Mouse (Mus musculus) liver, embryonic 11.5 days (tissue): ENCODE data around the gene Sdr9c7. TPM values are rescaled to one million over a fixed set of nuclear protein-coding genes. Genes with fewer than 3 reads are reported as not detected.
"Not testable (repeated sequence)": the region's sequence is repeated elsewhere in the genome, so short reads cannot be mapped to it uniquely, and the experiment has no call there.

Source experiments
- ATAC-seq: fragments of 200-750 bp; cut with Nextera tagmentation; replicated peaks from 2 replicates; pipeline ENCODE4 v1.8.0; 2017; ENCODE audit warnings: moderate number of reproducible peaks, mild to moderate bottlenecking, moderate TSS enrichment, moderate library complexity; ENCODE audit not compliant: low FRiP score
- DNase-seq: peaks from one replicate; pipeline ENCODE4 v3.0.0-alpha.2; 2017; ENCODE audit warnings: low spot score
- H3K27ac ChIP-seq: fragments of 300-500 bp; sonication (generic); 2 replicates; pipeline ENCODE4 v1.5.1; 2014; ENCODE audit warnings: mild to moderate bottlenecking, low read depth, low read length, control low read depth
- H3K27me3 ChIP-seq: fragments of 300-500 bp; sonication (generic); replicated peaks from 2 replicates; pipeline ENCODE4 v1.6.1; 2014; ENCODE audit warnings: low read length, mixed read lengths; ENCODE audit not compliant: control insufficient read depth, insufficient read depth
- H3K36me3 ChIP-seq: fragments of 300-500 bp; sonication (generic); 2 replicates; pipeline ENCODE4 v1.6.1; 2014; ENCODE audit warnings: mild to moderate bottlenecking, low read length, moderate library complexity, mixed read lengths; ENCODE audit not compliant: control insufficient read depth, insufficient read depth
- H3K4me1 ChIP-seq: fragments of 300-500 bp; sonication (generic); replicated peaks from 2 replicates; pipeline ENCODE4 v1.6.1; 2014; ENCODE audit warnings: low read length, mixed read lengths; ENCODE audit not compliant: control insufficient read depth, insufficient read depth
- H3K4me2 ChIP-seq: fragments of 300-500 bp; sonication (generic); 2 replicates; pipeline ENCODE4 v1.6.1; 2014; ENCODE audit warnings: mild to moderate bottlenecking, control low read depth, moderate library complexity
- H3K4me3 ChIP-seq: fragments of 300-500 bp; sonication (generic); 2 replicates; pipeline ENCODE4 v1.5.1; 2014; ENCODE audit warnings: low read depth, low read length, control low read depth
- H3K9ac ChIP-seq: fragments of 300-500 bp; sonication (generic); 2 replicates; pipeline ENCODE4 v1.6.1; 2014; ENCODE audit warnings: low read depth, low read length, control low read depth
- H3K9me3 ChIP-seq: fragments of 300-500 bp; sonication (generic); 2 replicates; pipeline ENCODE4 v1.6.1; 2016; ENCODE audit warnings: low read length, inconsistent platforms, mixed read lengths; ENCODE audit not compliant: control insufficient read depth
- WGBS: fragments of 180-500 bp; shearing (Covaris S2); extraction: QIAGEN DNeasy Blood & Tissue Kit; methylation state at CpG from one replicate; pipeline ENCODE4 v1.1.7; 2014; 5-methylcytosine and 5-hydroxymethylcytosine counted together
- polyA plus RNA-seq: library from polyadenylated mRNA; unstranded; fragments of >200 nt; fragmentation: Nextera tagmentation; extraction: Ambion mirVana; gene quantifications from 2 replicates; pipeline ENCODE4 v1.2.1, GENCODE M21; 2014

Sdr9c7 gene
- polyA plus RNA-seq, 1 experiment from 2014 or later, result not detected

DNA sequence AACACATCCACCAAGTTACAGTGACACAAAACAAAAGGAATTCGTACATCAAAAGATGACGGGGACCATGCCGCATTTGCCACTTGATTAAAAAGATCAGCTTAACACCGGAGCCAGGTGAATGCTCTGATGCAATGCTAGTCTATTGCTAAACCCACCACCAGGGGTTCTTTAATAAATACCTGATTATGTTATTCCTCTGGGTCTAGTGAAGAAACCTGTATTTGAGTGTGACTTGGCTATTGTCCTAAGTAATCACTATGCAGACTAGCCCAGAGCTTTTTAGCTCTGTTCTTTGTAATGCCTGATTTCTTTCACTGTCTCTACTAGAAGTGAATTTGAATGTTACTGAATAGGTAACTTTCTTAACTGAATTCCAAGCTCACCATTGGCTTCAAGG, 17.3 kb upstream of the Sdr9c7 start:
- Histone ChIP-seq H3K9ac (no peak overlapping the region), H3K4me3 (no peak overlapping the region), H3K27ac (no peak overlapping the region), H3K36me3 (no peaks in the 10 kb centered on the region), H3K4me1 (peaks cover 16% of the 10 kb centered on the region), H3K9me3 (no peaks in the 10 kb centered on the region), H3K27me3 (no peaks in the 10 kb centered on the region), H3K4me2 (no peak overlapping the region)
- ATAC-seq, result no peak
- 86% methylated on average over 4 of the region's 4 CpGs for WGBS
- no peak for DNase-seq

GRCm38 (mm10) chr10:127886551-127886950, 11.8 kb upstream of the Sdr9c7 start:
- Histone ChIP-seq H3K9me3 (no peaks in the 10 kb centered on the region), H3K4me2 (no peak overlapping the region), H3K9ac (no peak overlapping the region), H3K4me1 (no peaks in the 10 kb centered on the region), H3K27ac (no peak overlapping the region), H3K36me3 (no peaks in the 10 kb centered on the region), H3K4me3 (no peak overlapping the region), H3K27me3 (no peaks in the 10 kb centered on the region)
- ATAC-seq (no peak), DNase-seq (no peak)
- 70% methylated on average over 1 of the region's 1 CpGs for WGBS

DNA sequence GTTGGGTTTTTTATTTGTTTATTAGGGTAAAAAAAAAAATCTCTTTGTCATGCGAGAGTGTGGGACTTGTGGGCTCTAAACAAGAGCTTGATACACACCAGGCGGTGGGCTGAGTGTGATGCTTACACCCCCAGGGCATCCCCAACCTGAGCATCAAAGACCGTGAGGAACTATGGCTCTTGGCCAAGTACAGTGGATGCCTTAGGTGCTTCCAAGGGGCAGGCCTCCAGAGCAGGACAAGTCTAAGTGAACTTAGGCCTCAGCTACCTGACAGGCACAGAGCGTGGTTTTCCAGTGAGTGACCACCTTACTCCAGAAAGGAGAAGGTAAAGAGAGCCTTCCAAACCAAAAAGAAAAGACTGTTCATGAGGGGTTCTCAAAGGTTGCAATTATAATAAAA, 11.3 kb upstream of the Sdr9c7 start:
- WGBS, result 75% methylated on average over 4 of the region's 4 CpGs
- no peak for ATAC-seq

GRCm38 (mm10) chr10:127888605-127889004, 9.7 kb upstream of the Sdr9c7 start, which contains the start of gene Rdh7:
Gene Rdh7, minus strand, starts transcription at chr10:127888817.
- Histone ChIP-seq H3K4me2 (no peak within 1 kb of the TSS), H3K4me1 (no peaks in the 10 kb centered on the region), H3K27ac (no peak within 1 kb of the TSS), H3K9ac (no peak within 1 kb of the TSS), H3K36me3 (no peaks in the 10 kb centered on the region), H3K4me3 (no peak within 1 kb of the TSS), H3K27me3 (no peaks in the 10 kb centered on the region), H3K9me3 (no peaks in the 10 kb centered on the region)
- DNase-seq (no peak), ATAC-seq (no peak)

More for the DNA sequence above, 11.3 kb upstream of the Sdr9c7 start:
- Histone ChIP-seq H3K4me3 (no peak overlapping the region), H3K9ac (no peak overlapping the region), H3K27me3 (no peaks in the 10 kb centered on the region), H3K9me3 (no peaks in the 10 kb centered on the region), H3K4me2 (no peak overlapping the region), H3K36me3 (no peaks in the 10 kb centered on the region), H3K27ac (no peak overlapping the region), H3K4me1 (no peaks in the 10 kb centered on the region)
- no peak for DNase-seq

GRCm38 (mm10) chr10:127891481-127891880, 6.8 kb upstream of the Sdr9c7 start:
- 0 out of 2 replicates have a peak, but pooled peaks cover 2% of the 10 kb centered on the region for H3K4me1 ChIP-seq
- H3K27me3 ChIP-seq, result no peaks in the 10 kb centered on the region
- no peaks in the 10 kb centered on the region for H3K36me3 ChIP-seq
- ATAC-seq, result no peak
- H3K9ac ChIP-seq, result no peak overlapping the region
- H3K9me3 ChIP-seq, result no peaks in the 10 kb centered on the region
- H3K27ac ChIP-seq, result no peak overlapping the region
- DNase-seq, result no peak
- no peak overlapping the region for H3K4me2 ChIP-seq
- no peak overlapping the region for H3K4me3 ChIP-seq
- WGBS, result 71% methylated on average over 1 of the region's 1 CpGs

GRCm38 (mm10) chr10:127893163-127894022, 4.9 kb upstream of the Sdr9c7 start:
- not testable (repeated sequence) for H3K4me1 ChIP-seq, H3K4me3 ChIP-seq, H3K27me3 ChIP-seq, H3K9ac ChIP-seq, H3K4me2 ChIP-seq, H3K36me3 ChIP-seq, H3K27ac ChIP-seq, H3K9me3 ChIP-seq, DNase-seq
- peak; percentile 53 for ATAC-seq
- 50% methylated on average over 5 of the region's 5 CpGs for WGBS

DNA sequence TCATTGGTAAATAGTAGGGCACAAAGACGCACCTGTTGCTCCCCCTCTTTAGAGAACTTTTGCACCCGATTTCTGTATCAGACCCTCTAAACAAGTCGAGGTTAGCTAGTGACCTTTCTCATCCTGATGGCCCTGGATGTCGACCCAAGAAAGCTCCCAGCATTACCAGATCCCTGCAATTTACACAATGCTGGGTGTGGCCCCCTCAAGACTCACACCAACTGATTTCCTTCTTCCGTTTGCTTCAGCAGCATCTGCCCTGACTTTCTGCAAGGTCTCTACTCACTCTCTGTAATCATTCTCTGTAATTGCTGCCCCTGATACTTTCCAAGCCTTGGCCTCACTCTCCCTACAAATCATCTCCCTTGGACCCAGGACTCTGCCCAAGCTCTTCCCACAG, 1.6 kb upstream of the Sdr9c7 start:
- ATAC-seq, result no peak
- no peak overlapping the region for H3K4me3 ChIP-seq
- WGBS, result 50% methylated on average over 5 of the region's 5 CpGs

GRCm38 (mm10) chr10:127897506-127897905, 812 bp upstream of the Sdr9c7 start:
- Histone ChIP-seq H3K36me3 (no peaks in the 10 kb centered on the region), H3K9ac (no peak overlapping the region), H3K27me3 (no peaks in the 10 kb centered on the region), H3K4me3 (no peak overlapping the region), H3K9me3 (no peaks in the 10 kb centered on the region), H3K27ac (no peak overlapping the region), H3K4me2 (no peak overlapping the region), H3K4me1 (0 out of 2 replicates have a peak, but pooled peaks cover 2% of the 10 kb centered on the region)
- ATAC-seq (no peak), DNase-seq (no peak)
- 75% methylated on average over 3 of the region's 3 CpGs for WGBS

More for the DNA sequence above, 1.6 kb upstream of the Sdr9c7 start:
- H3K36me3 ChIP-seq, result no peaks in the 10 kb centered on the region
- H3K4me1 ChIP-seq, result 0 out of 2 replicates have a peak, but pooled peaks cover 2% of the 10 kb centered on the region
- no peak overlapping the region for H3K27ac ChIP-seq
- H3K4me2 ChIP-seq, result no peak overlapping the region
- no peaks in the 10 kb centered on the region for H3K9me3 ChIP-seq
- no peak for DNase-seq
- H3K27me3 ChIP-seq, result no peaks in the 10 kb centered on the region
- no peak overlapping the region for H3K9ac ChIP-seq

GRCm38 (mm10) chr10:127899783-127900182, 1.5 kb downstream of the Sdr9c7 start:
- Histone ChIP-seq H3K4me2 (no peak overlapping the region), H3K27ac (no peak overlapping the region), H3K4me3 (no peak overlapping the region), H3K36me3 (no peaks in the 10 kb centered on the region), H3K9ac (no peak overlapping the region), H3K9me3 (no peaks in the 10 kb centered on the region), H3K27me3 (no peaks in the 10 kb centered on the region), H3K4me1 (no peaks in the 10 kb centered on the region)
- ATAC-seq, result no peak
- no peak for DNase-seq
- WGBS, result 69% methylated on average over 5 of the region's 5 CpGs
